Mouse (Mus musculus): ENCODE data around the gene Tacc2.
"Not testable (repeated sequence)": the region's sequence is repeated elsewhere in the genome, so short reads cannot be mapped to it uniquely, and the experiment has no call there.

Tacc2 gene

GRCm38 (mm10) chr7:130656965-130657364, 79.7 kb downstream of the Tacc2 start:
- no peak for DNase-seq

GRCm38 (mm10) chr7:130657751-130658150, 80.5 kb downstream of the Tacc2 start:
- DNase-seq = no peak

GRCm38 (mm10) chr7:130659129-130659528, 81.9 kb downstream of the Tacc2 start:
- no peak for DNase-seq

GRCm38 (mm10) chr7:130662250-130662649, 85.0 kb downstream of the Tacc2 start:
- DNase-seq = no peak

- DNase-seq = no peak
Measured at GRCm38 (mm10) chr7:130662869-130663268, 85.6 kb downstream of the Tacc2 start.

- no peak for DNase-seq
Measured at GRCm38 (mm10) chr7:130664037-130664436, 86.8 kb downstream of the Tacc2 start.

- no peak for DNase-seq
Measured at GRCm38 (mm10) chr7:130664629-130665028, 87.4 kb downstream of the Tacc2 start.

- no peak for DNase-seq
Measured at GRCm38 (mm10) chr7:130665358-130665757, 88.1 kb downstream of the Tacc2 start.

- not testable (repeated sequence) for DNase-seq
Measured at GRCm38 (mm10) chr7:130668013-130668412, 90.8 kb downstream of the Tacc2 start.

- no peak for DNase-seq
Measured at GRCm38 (mm10) chr7:130668729-130669281, 91.6 kb downstream of the Tacc2 start.

GRCm38 (mm10) chr7:130669370-130669881, 92.2 kb downstream of the Tacc2 start:
- no peak for DNase-seq

- DNase-seq = no peak
Measured at GRCm38 (mm10) chr7:130670358-130670757, 93.1 kb downstream of the Tacc2 start.

- DNase-seq = no peak
Measured at GRCm38 (mm10) chr7:130671301-130671700, 94.1 kb downstream of the Tacc2 start.

GRCm38 (mm10) chr7:130673169-130674033, 96.2 kb downstream of the Tacc2 start:
- peak; percentile 69 for DNase-seq

- DNase-seq = no peak
Measured at GRCm38 (mm10) chr7:130674526-130674925, 97.3 kb downstream of the Tacc2 start.

GRCm38 (mm10) chr7:130676885-130677540, 99.8 kb downstream of the Tacc2 start:
- DNase-seq = no peak

GRCm38 (mm10) chr7:130677541-130678274, 100.5 kb downstream of the Tacc2 start:
- DNase-seq = no peak

GRCm38 (mm10) chr7:130678414-130678813, 101.2 kb downstream of the Tacc2 start:
- DNase-seq = no peak

GRCm38 (mm10) chr7:130681798-130682197, 104.6 kb downstream of the Tacc2 start:
- DNase-seq = no peak

- DNase-seq = no peak
Measured at GRCm38 (mm10) chr7:130688601-130689000, 111.4 kb downstream of the Tacc2 start.

- no peak for DNase-seq
Measured at GRCm38 (mm10) chr7:130690869-130691268, 113.6 kb downstream of the Tacc2 start.

GRCm38 (mm10) chr7:130691931-130692330, 114.7 kb downstream of the Tacc2 start:
- peak; percentile 25 for DNase-seq

GRCm38 (mm10) chr7:130692392-130692942, 115.2 kb downstream of the Tacc2 start:
- peak; percentile 82 for DNase-seq
